8 mouse cellular contexts compared by ENCODE assay signal in the genomic region with DNA sequence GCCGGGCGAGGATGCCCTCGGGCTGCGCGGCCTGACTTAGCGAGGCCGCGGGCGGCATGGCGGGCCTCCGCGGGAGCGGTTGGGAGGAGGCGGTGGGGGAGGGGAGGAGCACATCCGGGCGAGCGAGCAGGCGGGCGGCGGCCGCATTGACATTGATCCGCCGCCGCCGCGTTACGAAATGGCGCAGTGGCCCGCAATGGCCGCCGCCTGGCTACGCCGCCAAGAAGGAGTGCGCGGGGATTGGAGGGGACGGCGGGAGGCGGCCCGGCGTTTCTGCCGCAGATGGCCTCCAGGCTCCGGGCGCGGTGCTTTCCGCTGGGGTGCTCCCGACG. TPM values are rescaled to one million over a fixed set of nuclear protein-coding genes. Genes with fewer than 3 reads are reported as not detected.
DNase-seq lines count a peak whose midpoint lies in the region; ATAC-seq and TF ChIP-seq lines count a peak whose summit lies in the region.

No protein-coding gene starts in this region.

- no peaks in the 10 kb centered on the region for H3K27me3 ChIP-seq in cerebellum, adult 2 months (ENCODE audit: control insufficient read depth, insufficient read depth, low read length)
- no peaks in the 10 kb centered on the region for H3K27me3 ChIP-seq in forebrain, postnatal 0 days (ENCODE audit: insufficient read depth, low read length)
- H3K27me3 ChIP-seq in lung, embryonic 15.5 days, result no peaks in the 10 kb centered on the region

- no peak for TF ChIP-seq POLR2A in cerebellum, adult 2 months (IDR thresholded peaks at IDR 0.05; ENCODE audit: borderline replicate concordance, insufficient read depth, low read length)
- TF ChIP-seq POLR2A in olfactory bulb, adult 2 months (IDR thresholded peaks at IDR 0.05; ENCODE audit: insufficient read depth, low read depth, low read length), result no peak

- peaks cover 23% of the 10 kb centered on the region for H3K36me3 ChIP-seq in ES-E14 (ENCODE audit: control insufficient read depth, insufficient read depth, low read length, poor library complexity, severe bottlenecking)
- H3K36me3 ChIP-seq in forebrain, postnatal 0 days (ENCODE audit: insufficient read depth), result peaks cover 16% of the 10 kb centered on the region
- peaks cover 22% of the 10 kb centered on the region for H3K36me3 ChIP-seq in lung, embryonic 15.5 days

- no peak for TF ChIP-seq CTCF in cerebellum, adult 2 months (IDR thresholded peaks at IDR 0.05; ENCODE audit: borderline replicate concordance, insufficient read depth, low read depth, low read length)
- TF ChIP-seq CTCF in forebrain, postnatal 0 days (IDR thresholded peaks at IDR 0.05; ENCODE audit: low read depth), result peak; percentile 29; the same call in 1 of the 2 replicates
- TF ChIP-seq CTCF in olfactory bulb, adult 2 months (IDR thresholded peaks at IDR 0.05; ENCODE audit: insufficient read depth, low read depth, low read length), result no peak

- ATAC-seq in forebrain, postnatal 0 days, result peak; percentile 75
- ATAC-seq in lung, embryonic 15.5 days (ENCODE audit: borderline replicate concordance, extremely low read depth, low FRiP score, low TSS enrichment), result peak; percentile 78

- no peak for DNase-seq in ES-E14 (ENCODE audit: low read depth, low spot score)
- peak; percentile 92 to 94 for DNase-seq in cerebellum, adult 2 months
- peak; percentile 93 for DNase-seq in forebrain, postnatal 0 days
- peak; percentile 95 for DNase-seq in heart, postnatal 4 days
- peak; percentile 74 for DNase-seq in layer of hippocampus, adult 9-10 months (ENCODE audit: low spot score)
- DNase-seq in thymus, adult 18-20 months, result peak; percentile 80 to 85

- H3K4me1 ChIP-seq in ES-E14 (ENCODE audit: control insufficient read depth in 2 of 2, insufficient read depth in 2 of 2, low read length in 2 of 2, poor library complexity in 1 of 2), result peaks cover 5 to 9% of the 10 kb centered on the region in 2 experiments; a peak in 2 of 4 replicates
- H3K4me1 ChIP-seq in cerebellum, adult 2 months (ENCODE audit: control insufficient read depth, insufficient read depth, low read length), result no peaks in the 10 kb centered on the region
- peaks cover 15% of the 10 kb centered on the region for H3K4me1 ChIP-seq in forebrain, postnatal 0 days (ENCODE audit: insufficient read depth)
- peaks cover 16% of the 10 kb centered on the region for H3K4me1 ChIP-seq in lung, embryonic 15.5 days
- H3K4me1 ChIP-seq in olfactory bulb, adult 2 months (ENCODE audit: control insufficient read depth, insufficient read depth, low read length), result peaks cover 5% of the 10 kb centered on the region

- peak overlapping the region; percentile 99 for H3K27ac ChIP-seq in ES-E14 (ENCODE audit: insufficient read depth, low read depth, low read length, poor library complexity, severe bottlenecking)
- peak overlapping the region; percentile 64 for H3K27ac ChIP-seq in cerebellum, adult 2 months (ENCODE audit: insufficient read depth, low read length)
- peak overlapping the region; percentile 99 for H3K27ac ChIP-seq in forebrain, postnatal 0 days (ENCODE audit: low read depth, low read length)
- peak overlapping the region; percentile 97 for H3K27ac ChIP-seq in lung, embryonic 15.5 days
- H3K27ac ChIP-seq in olfactory bulb, adult 2 months (ENCODE audit: insufficient read depth, low read depth, low read length), result peak overlapping the region; percentile 79

- peak overlapping the region; percentile 100 for H3K9ac ChIP-seq in ES-E14 (ENCODE audit: insufficient read depth, low read depth, low read length, poor library complexity, severe bottlenecking)
- H3K9ac ChIP-seq in forebrain, postnatal 0 days, result peak overlapping the region; percentile 95
- peak overlapping the region; percentile 97 for H3K9ac ChIP-seq in lung, embryonic 15.5 days

- H3K4me3 ChIP-seq in ES-E14 (ENCODE audit: insufficient read depth in 1 of 2, low read depth in 1 of 2, low read length in 2 of 2, poor library complexity in 1 of 2, severe bottlenecking in 1 of 2), result peak overlapping the region; percentile 91 to 95
- peak overlapping the region; percentile 85 for H3K4me3 ChIP-seq in cerebellum, adult 2 months (replicated peaks; ENCODE audit: insufficient read depth, low read depth, low read length)
- peak overlapping the region; percentile 98 for H3K4me3 ChIP-seq in forebrain, postnatal 0 days (ENCODE audit: low read depth, low read length)
- peak overlapping the region; percentile 66 for H3K4me3 ChIP-seq in lung, embryonic 15.5 days
- peak overlapping the region; percentile 76 for H3K4me3 ChIP-seq in olfactory bulb, adult 2 months (ENCODE audit: insufficient read depth, low read depth, low read length)

- peak overlapping the region; percentile 73 for H3K4me2 ChIP-seq in forebrain, postnatal 0 days (ENCODE audit: low read depth)
- peak overlapping the region; percentile 72; the same call in 1 of the 2 replicates for H3K4me2 ChIP-seq in lung, embryonic 15.5 days

- H3K9me3 ChIP-seq in ES-E14 (ENCODE audit: control insufficient read depth, insufficient read depth, low read depth, low read length), result no peaks in the 10 kb centered on the region
- H3K9me3 ChIP-seq in forebrain, postnatal 0 days (ENCODE audit: low read length), result no peaks in the 10 kb centered on the region
- no peaks in the 10 kb centered on the region for H3K9me3 ChIP-seq in lung, embryonic 15.5 days

- under 1% methylated on average over 43 of the region's 47 CpGs for WGBS in cerebellum, adult 2 months
- 4% methylated on average over 44 of the region's 47 CpGs for WGBS in forebrain, postnatal 0 days
- WGBS in lung, embryonic 15.5 days, result 0% methylated on average over 35 of the region's 47 CpGs
- under 1% methylated on average over 45 of the region's 47 CpGs for WGBS in olfactory bulb, adult 2 months

- in situ Hi-C loops in ES-E14 (cut with MboI; ENCODE audit: low sequenced_read_pairs in 2 of 2, unreplicated experiment in 2 of 2), result no loop called here

TF ChIP-seq in ES-E14, 5 proteins besides CTCF, POLR2A, EP300 and RAD21:
- TF ChIP-seq MAFK (IDR thresholded peaks at IDR 0.05; ENCODE audit: insufficient read depth, low read depth, low read length) (no peak), ZNF384 (IDR thresholded peaks at IDR 0.05; ENCODE audit: low read depth, low read length) (no peak), CHD2 (IDR thresholded peaks at IDR 0.05; ENCODE audit: low read depth, low read length) (no peak), ZC3H11A (IDR thresholded peaks at IDR 0.05; ENCODE audit: borderline replicate concordance, low read depth, low read length) (no peak), HCFC1 (IDR thresholded peaks at IDR 0.05; ENCODE audit: borderline replicate concordance, insufficient read depth, low read length) (no peak)

RNA-seq across cellular contexts. Expression of gene Hnrnpa3, which starts 0.5 kb away (rescaled TPM):
- total RNA-seq in ES-E14 (2012; rRNA removed), result 101 and 166 TPM in 2 replicates
- 252 and 264 TPM in 2 replicates for polyA plus RNA-seq in cerebellum, adult 2 months (2012; rRNA removed)
- 85.7 and 107 TPM in 2 replicates for total RNA-seq in forebrain, postnatal 0 days (2014; rRNA removed)
- polyA plus RNA-seq in forebrain, postnatal 0 days (2015; fragmentation: Nextera tagmentation; extraction: Ambion mirVana), result 101 and 132 TPM in 2 replicates
- 100 to 1,000 TPM; 504 to 509 TPM for total RNA-seq in heart, postnatal 4 days (2021)
- 378 and 410 TPM in 2 replicates for polyA plus RNA-seq in lung, embryonic 15.5 days (2015; fragmentation: Nextera tagmentation; extraction: Ambion mirVana)
- 328 and 410 TPM in 2 replicates for polyA plus RNA-seq in olfactory bulb, adult 2 months (2012; ENCODE audit: insufficient read depth, insufficient read length, low replicate concordance, missing spikeins)

RNA-seq across cellular contexts. Expression of gene Nfe2l2, which starts 44.8 kb away (rescaled TPM):
- total RNA-seq in ES-E14 (2012; rRNA removed), result 19.8 and 28.4 TPM in 2 replicates
- polyA plus RNA-seq in cerebellum, adult 2 months (2012; rRNA removed), result 18.6 and 19.6 TPM in 2 replicates
- total RNA-seq in forebrain, postnatal 0 days (2014; rRNA removed), result 7.6 and 7.7 TPM in 2 replicates
- 12.6 and 14.1 TPM in 2 replicates for polyA plus RNA-seq in forebrain, postnatal 0 days (2015; fragmentation: Nextera tagmentation; extraction: Ambion mirVana)
- total RNA-seq in heart, postnatal 4 days (2021), result 10 to 100 TPM; 53.2 to 54.5 TPM
- 92.9 and 99.0 TPM in 2 replicates for polyA plus RNA-seq in lung, embryonic 15.5 days (2015; fragmentation: Nextera tagmentation; extraction: Ambion mirVana)
- polyA plus RNA-seq in olfactory bulb, adult 2 months (2012; ENCODE audit: insufficient read depth, insufficient read length, low replicate concordance, missing spikeins), result not detected in 2 replicates

Comparison
In these comparisons a context has a peak if more than half of its experiments do, and no peak if none do; other contexts are left out.
1. RNA of gene Nfe2l2, which starts 44.8 kb away (polyA plus RNA-seq): 92.9 to 99.0 TPM in lung, embryonic 15.5 days, 18.6 to 19.6 TPM in cerebellum, adult 2 months and 12.6 to 14.1 TPM in forebrain, postnatal 0 days; not detected in olfactory bulb, adult 2 months; every median in the first group is over 10 times any median in the second.
2. Peak in every context shown above with its lines, with median percentiles within 50 percentile points of each other: H3K27ac ChIP-seq, H3K4me3 ChIP-seq and H3K9ac ChIP-seq.